Comparison of ENCODE assay signal across 9 mouse cellular contexts in genomic region chr11:90498461-90498860, GRCm38 (mm10).
DNase-seq lines count a peak whose midpoint lies in the region; ATAC-seq and TF ChIP-seq lines count a peak whose summit lies in the region.
"Had no signal": no experiment of that assay in that cellular context is flagged by ENCODE, and none has a peak within 500 bp of the region (broad histone marks: within the 10 kb centered on the region; RNA-seq: fewer than 3 reads in every experiment).

No protein-coding gene starts in this region.

- no peak overlapping the region for H3K27ac ChIP-seq in hindbrain, postnatal 0 days
- no peak overlapping the region for H3K27ac ChIP-seq in hindbrain, embryonic 11.5 days (ENCODE audit: low read depth, low read length)
- H3K27ac ChIP-seq: midbrain, embryonic 12.5 days had no signal

- WGBS in hindbrain, postnatal 0 days, result 44% methylated on average over 5 of the region's 5 CpGs
- 69% methylated on average over 5 of the region's 5 CpGs for WGBS in hindbrain, embryonic 11.5 days

- no peak for TF ChIP-seq CTCF in hindbrain, postnatal 0 days (IDR thresholded peaks at IDR 0.05; ENCODE audit: low read depth)

- intact Hi-C loops in heart, postnatal 36 days (cut with DNase I), result no loop called here

- no peak for ATAC-seq in hindbrain, postnatal 0 days
- no peak for ATAC-seq in hindbrain, embryonic 11.5 days (ENCODE audit: low FRiP score)

- H3K4me1 ChIP-seq in hindbrain, postnatal 0 days (ENCODE audit: insufficient read depth, low read length), result no peaks in the 10 kb centered on the region; the same call in 1 of the 2 replicates
- H3K4me1 ChIP-seq in hindbrain, embryonic 11.5 days (replicated peaks; ENCODE audit: control insufficient read depth, insufficient read depth, low read length), result no peaks in the 10 kb centered on the region
- H3K4me1 ChIP-seq: midbrain, embryonic 12.5 days had no signal

- H3K4me3 ChIP-seq in hindbrain, postnatal 0 days (ENCODE audit: low read length), result no peak overlapping the region
- no peak overlapping the region for H3K4me3 ChIP-seq in hindbrain, embryonic 11.5 days (ENCODE audit: low read depth, low read length)
- H3K4me3 ChIP-seq: midbrain, embryonic 12.5 days had no signal

- H3K36me3 ChIP-seq in hindbrain, postnatal 0 days (ENCODE audit: insufficient read depth, low read length), result no peaks in the 10 kb centered on the region
- 0 out of 2 replicates have a peak, but pooled peaks cover under 1% of the 10 kb centered on the region for H3K36me3 ChIP-seq in hindbrain, embryonic 11.5 days (ENCODE audit: control insufficient read depth, insufficient read depth, low read length)

- H3K4me2 ChIP-seq in hindbrain, postnatal 0 days (ENCODE audit: low read depth, low read length), result no peak overlapping the region
- no peak overlapping the region for H3K4me2 ChIP-seq in hindbrain, embryonic 11.5 days (replicated peaks; ENCODE audit: low read depth, low read length)
- H3K4me2 ChIP-seq: midbrain, embryonic 12.5 days had no signal

- no peaks in the 10 kb centered on the region for H3K9me3 ChIP-seq in hindbrain, postnatal 0 days (ENCODE audit: low read length)
- H3K9me3 ChIP-seq in hindbrain, embryonic 11.5 days (ENCODE audit: control insufficient read depth, low read length), result no peaks in the 10 kb centered on the region
- H3K9me3 ChIP-seq: midbrain, embryonic 12.5 days had no signal

- no peaks in the 10 kb centered on the region for H3K27me3 ChIP-seq in hindbrain, postnatal 0 days (ENCODE audit: insufficient read depth, low read length)
- H3K27me3 ChIP-seq in hindbrain, embryonic 11.5 days (ENCODE audit: control insufficient read depth, insufficient read depth, low read length), result no peaks in the 10 kb centered on the region
- H3K27me3 ChIP-seq: midbrain, embryonic 12.5 days had no signal

- no peak overlapping the region for H3K9ac ChIP-seq in hindbrain, postnatal 0 days (replicated peaks; ENCODE audit: low read length)
- H3K9ac ChIP-seq in hindbrain, embryonic 11.5 days (ENCODE audit: low read depth, low read length), result no peak overlapping the region
- H3K9ac ChIP-seq: midbrain, embryonic 12.5 days had no signal

- peak; percentile 40 for DNase-seq in hindbrain, postnatal 0 days (ENCODE audit: low spot score)
- DNase-seq in hindbrain, embryonic 11.5 days (ENCODE audit: low spot score), result no peak
- peak; percentile 11 to 22 for DNase-seq in adrenal gland, postnatal 36 days
- DNase-seq in cerebellum, postnatal 36 days, result peak; percentile 8 to 12
- DNase-seq in heart, postnatal 36 days, result peak; percentile 23 to 42
- no peak for DNase-seq in testis, postnatal 14 days (ENCODE audit: low spot score)
- DNase-seq in left cerebral cortex, adult 18-20 months (ENCODE audit: low spot score in 2 of 2), result no peak
- DNase-seq: thymus, postnatal 4 days had no signal

Comparison
In these comparisons a context has a peak if more than half of its experiments do, and no peak if none do; other contexts are left out.
1. DNase-seq: peak in hindbrain, postnatal 0 days (single experiment), adrenal gland, postnatal 36 days (2 of 2), cerebellum, postnatal 36 days (2 of 2) and heart, postnatal 36 days (2 of 2); none in hindbrain, embryonic 11.5 days (single experiment), testis, postnatal 14 days (single experiment) and left cerebral cortex, adult 18-20 months (0 of 2).